10 mouse cellular contexts compared by ENCODE assay signal in genomic region chr15:81920546-81921217, GRCm38 (mm10). TPM values are rescaled to one million over a fixed set of nuclear protein-coding genes. Genes with fewer than 3 reads are reported as not detected.
DNase-seq lines count a peak whose midpoint lies in the region; TF ChIP-seq lines count a peak whose summit lies in the region.
"Had no signal": no experiment of that assay in that cellular context is flagged by ENCODE, and none has a peak within 500 bp of the region (broad histone marks: within the 10 kb centered on the region; RNA-seq: fewer than 3 reads in every experiment).

No protein-coding gene starts in this region.

- peak in 1 of 2 experiments; percentile 74 for DNase-seq in layer of hippocampus, adult 2 months (ENCODE audit: low spot score in 2 of 2)
- no peak for DNase-seq in layer of hippocampus, adult 9-10 months (ENCODE audit: low spot score)
- DNase-seq in brain, adult 2 months (ENCODE audit: low read depth, low spot score): peak; percentile 82
- DNase-seq in cerebellum, adult 18-20 months: peak; percentile 64 to 75
- peak; percentile 67 for DNase-seq in layer of hippocampus, adult 9-11 months
- no peak for DNase-seq in urinary bladder, postnatal 4 days (ENCODE audit: low spot score in 2 of 2)
- DNase-seq in embryo, embryonic 9.5 days (ENCODE audit: extremely low spot score): no peak
- DNase-seq: heart, adult 2 months; liver, embryonic 13.5 days; spleen, adult 18-20 months had no signal

- no peak overlapping the region for H3K4me3 ChIP-seq in layer of hippocampus, adult 2 months
- H3K4me3 ChIP-seq: heart, adult 2 months; liver, embryonic 13.5 days had no signal

- peak overlapping the region; percentile 89 for H3K27ac ChIP-seq in layer of hippocampus, adult 2 months
- H3K27ac ChIP-seq: heart, adult 2 months; liver, embryonic 13.5 days had no signal

- no peak for TF ChIP-seq CTCF in layer of hippocampus, adult 2 months (conservative IDR thresholded peaks at IDR 0.05)

RNA-seq across cellular contexts. Expression of gene Polr3h, which starts 5.4 kb away (rescaled TPM):
- total RNA-seq in layer of hippocampus, adult 2 months (2021): 10 to 100 TPM; 44.8 to 51.4 TPM

RNA-seq across cellular contexts. Expression of gene Csdc2, which starts 15.9 kb away (rescaled TPM):
- 10 to 100 TPM; 75.2 to 81.8 TPM for total RNA-seq in layer of hippocampus, adult 2 months (2021)

RNA-seq across cellular contexts. Expression of gene Pmm1, which starts 40.0 kb away (rescaled TPM):
- total RNA-seq in layer of hippocampus, adult 2 months (2021): 100 to 1,000 TPM; 214 to 224 TPM

RNA-seq across cellular contexts. Expression of gene Aco2, which starts 48.6 kb away (rescaled TPM):
- 100 to 1,000 TPM; 442 to 446 TPM for total RNA-seq in layer of hippocampus, adult 2 months (2021)

RNA-seq across cellular contexts. Expression of gene Phf5a, which starts 49.0 kb away (rescaled TPM):
- 10 to 100 TPM; 33.0 to 36.8 TPM for total RNA-seq in layer of hippocampus, adult 2 months (2021)

Comparison
In these comparisons a context has a peak if more than half of its experiments do, and no peak if none do; other contexts are left out.
1. DNase-seq: peak in brain, adult 2 months (single experiment), cerebellum, adult 18-20 months (2 of 2) and layer of hippocampus, adult 9-11 months (single experiment); none in layer of hippocampus, adult 9-10 months (single experiment), urinary bladder, postnatal 4 days (0 of 2) and embryo, embryonic 9.5 days (single experiment).